Comparison of ENCODE assay signal across 23 mouse cellular contexts in the genomic region with DNA sequence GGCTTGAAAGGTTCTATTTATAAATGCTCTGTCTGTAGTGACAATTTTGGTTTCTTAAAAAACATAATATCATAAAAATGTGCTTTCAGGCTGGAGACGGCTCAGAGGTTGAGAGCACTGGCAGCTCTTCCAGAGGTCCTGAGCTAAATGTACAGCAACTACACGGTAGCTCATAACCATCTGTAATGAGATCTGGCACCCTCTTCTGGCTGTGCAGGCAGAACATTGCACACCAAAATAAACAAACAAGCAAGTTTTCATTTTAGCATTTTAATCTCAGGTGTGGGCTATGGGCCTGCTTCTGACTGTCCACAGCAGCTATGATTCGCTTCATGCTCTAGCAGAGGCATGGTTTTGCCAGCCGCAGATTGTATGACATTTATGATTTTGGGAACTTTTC. TPM values are rescaled to one million over a fixed set of nuclear protein-coding genes. Genes with fewer than 3 reads are reported as not detected.
A peak's percentile ranks its signal among the peaks of the same experiment; 100 is the strongest.
DNase-seq lines count a peak whose midpoint lies in the region; ATAC-seq and TF ChIP-seq lines count a peak whose summit lies in the region.
"Had no signal": no experiment of that assay in that cellular context is flagged by ENCODE, and none has a peak within 500 bp of the region (broad histone marks: within the 10 kb centered on the region; RNA-seq: fewer than 3 reads in every experiment).

No protein-coding gene starts in this region.

- H3K79me2 ChIP-seq in MEL (ENCODE audit: control insufficient read depth, insufficient read depth, low read length, poor library complexity), result no peaks in the 10 kb centered on the region

- TF ChIP-seq EP300 in liver, postnatal 0 days (IDR thresholded peaks at IDR 0.05; ENCODE audit: low read depth), result no peak
- TF ChIP-seq EP300 in MEL (IDR thresholded peaks at IDR 0.05; ENCODE audit: low read depth in 1 of 2, low read length in 2 of 2), result no peak

- peak; percentile 46 for TF ChIP-seq CTCF in hindbrain, postnatal 0 days (IDR thresholded peaks at IDR 0.05; ENCODE audit: low read depth)
- peak; percentile 33; the same call in 1 of the 2 replicates for TF ChIP-seq CTCF in liver, postnatal 0 days (IDR thresholded peaks at IDR 0.05; ENCODE audit: low read depth)
- TF ChIP-seq CTCF in MEL (IDR thresholded peaks at IDR 0.05 in 2 of 3, conservative IDR thresholded peaks at IDR 0.05 in 1 of 3; ENCODE audit: control insufficient read depth in 1 of 3, insufficient read depth in 1 of 3, low read depth in 2 of 3, low read length in 3 of 3, poor library complexity in 1 of 3, severe bottlenecking in 1 of 3), result peak in 2 of 3 experiments; percentile 7 to 44; a peak in 2 of 6 replicates

- H3K27ac ChIP-seq in hindbrain, postnatal 0 days, result no peak overlapping the region
- H3K27ac ChIP-seq in hindbrain, embryonic 13.5 days, result no peak overlapping the region
- no peak overlapping the region for H3K27ac ChIP-seq in liver, postnatal 0 days (ENCODE audit: low read depth)
- H3K27ac ChIP-seq in liver, embryonic 11.5 days (ENCODE audit: low read depth, low read length), result no peak overlapping the region
- no peak overlapping the region for H3K27ac ChIP-seq in MEL (ENCODE audit: control insufficient read depth, low read depth, low read length)
- peak overlapping the region; percentile 12; the same call in 1 of the 2 replicates for H3K27ac ChIP-seq in limb, embryonic 15.5 days
- no peak overlapping the region for H3K27ac ChIP-seq in heart, embryonic 11.5 days (ENCODE audit: low read depth, low read length)
- H3K27ac ChIP-seq: macrophage; midbrain, embryonic 10.5 days; neural tube, embryonic 12.5 days had no signal

- 80% methylated on average over 4 of the region's 4 CpGs for WGBS in hindbrain, postnatal 0 days
- WGBS in hindbrain, embryonic 13.5 days, result 88% methylated on average over 4 of the region's 4 CpGs
- 85% methylated on average over 4 of the region's 4 CpGs for WGBS in liver, postnatal 0 days (ENCODE audit: insufficient replicate concordance)
- WGBS in liver, embryonic 11.5 days, result 87% methylated on average over 4 of the region's 4 CpGs
- WGBS in limb, embryonic 15.5 days, result 66% methylated on average over 4 of the region's 4 CpGs
- WGBS in heart, embryonic 11.5 days (ENCODE audit: insufficient replicate concordance), result 90% methylated on average over 4 of the region's 4 CpGs

- peak; percentile 8 for TF ChIP-seq RAD21 in MEL (IDR thresholded peaks at IDR 0.05; ENCODE audit: low read depth, low read length)

- H3K4me2 ChIP-seq in hindbrain, postnatal 0 days (ENCODE audit: low read depth, low read length), result no peak overlapping the region
- H3K4me2 ChIP-seq in hindbrain, embryonic 13.5 days, result no peak overlapping the region
- H3K4me2 ChIP-seq in liver, postnatal 0 days (ENCODE audit: low read depth, low read length), result no peak overlapping the region
- no peak overlapping the region for H3K4me2 ChIP-seq in liver, embryonic 11.5 days
- H3K4me2 ChIP-seq in limb, embryonic 15.5 days, result no peak overlapping the region
- no peak overlapping the region for H3K4me2 ChIP-seq in heart, embryonic 11.5 days
- H3K4me2 ChIP-seq: limb, embryonic 12.5 days; neural tube, embryonic 12.5 days had no signal

- H3K4me3 ChIP-seq in hindbrain, postnatal 0 days (ENCODE audit: low read length), result no peak overlapping the region
- H3K4me3 ChIP-seq in hindbrain, embryonic 13.5 days, result no peak overlapping the region
- no peak overlapping the region for H3K4me3 ChIP-seq in liver, postnatal 0 days (ENCODE audit: low read depth, low read length)
- no peak overlapping the region for H3K4me3 ChIP-seq in liver, embryonic 11.5 days (ENCODE audit: low read depth, low read length)
- no peak overlapping the region for H3K4me3 ChIP-seq in MEL (ENCODE audit: control insufficient read depth in 1 of 2, insufficient read depth in 1 of 2, low read depth in 2 of 2, low read length in 2 of 2)
- no peak overlapping the region for H3K4me3 ChIP-seq in limb, embryonic 15.5 days
- no peak overlapping the region for H3K4me3 ChIP-seq in heart, embryonic 11.5 days (ENCODE audit: low read depth, low read length)
- H3K4me3 ChIP-seq: limb, embryonic 12.5 days; midbrain, embryonic 10.5 days; neural tube, embryonic 12.5 days had no signal

- no peak overlapping the region for H3K9ac ChIP-seq in hindbrain, postnatal 0 days (replicated peaks; ENCODE audit: low read length)
- H3K9ac ChIP-seq in hindbrain, embryonic 13.5 days, result no peak overlapping the region
- no peak overlapping the region for H3K9ac ChIP-seq in liver, postnatal 0 days (replicated peaks)
- H3K9ac ChIP-seq in liver, embryonic 11.5 days (ENCODE audit: low read depth, low read length), result no peak overlapping the region
- no peak overlapping the region for H3K9ac ChIP-seq in MEL (ENCODE audit: control insufficient read depth, low read depth, low read length, poor library complexity, severe bottlenecking)
- H3K9ac ChIP-seq in limb, embryonic 15.5 days, result no peak overlapping the region
- H3K9ac ChIP-seq in heart, embryonic 11.5 days (ENCODE audit: low read depth, low read length), result no peak overlapping the region
- H3K9ac ChIP-seq: limb, embryonic 12.5 days; neural tube, embryonic 12.5 days had no signal

- TF ChIP-seq POLR2A in MEL (IDR thresholded peaks at IDR 0.05; ENCODE audit: control insufficient read depth in 1 of 2, insufficient read depth in 1 of 2, low read depth in 1 of 2, low read length in 2 of 2, poor library complexity in 1 of 2), result no peak

- ATAC-seq in hindbrain, postnatal 0 days, result no peak
- ATAC-seq in hindbrain, embryonic 13.5 days (ENCODE audit: low FRiP score), result no peak
- no peak for ATAC-seq in liver, postnatal 0 days
- ATAC-seq in liver, embryonic 11.5 days (replicated peaks; ENCODE audit: low FRiP score), result no peak
- no peak for ATAC-seq in limb, embryonic 15.5 days (ENCODE audit: insufficient number of reproducible peaks, low FRiP score, low TSS enrichment, low read depth)
- ATAC-seq in heart, embryonic 11.5 days (replicated peaks; ENCODE audit: insufficient number of reproducible peaks, low FRiP score, low TSS enrichment), result no peak
- ATAC-seq: activated CD4-positive, CD25-positive, alpha-beta regulatory T cell, adult 4 months had no signal

- no peaks in the 10 kb centered on the region for H3K9me3 ChIP-seq in hindbrain, postnatal 0 days (ENCODE audit: low read length)
- H3K9me3 ChIP-seq in hindbrain, embryonic 13.5 days, result no peaks in the 10 kb centered on the region
- no peaks in the 10 kb centered on the region for H3K9me3 ChIP-seq in liver, postnatal 0 days (ENCODE audit: low read length)
- no peaks in the 10 kb centered on the region for H3K9me3 ChIP-seq in liver, embryonic 11.5 days (ENCODE audit: control insufficient read depth, low read length)
- no peaks in the 10 kb centered on the region for H3K9me3 ChIP-seq in MEL (replicated peaks; ENCODE audit: insufficient read depth, low read length)
- no peaks in the 10 kb centered on the region for H3K9me3 ChIP-seq in limb, embryonic 15.5 days
- H3K9me3 ChIP-seq in heart, embryonic 11.5 days (replicated peaks; ENCODE audit: control insufficient read depth, low read length), result no peaks in the 10 kb centered on the region; the same call in 1 of the 2 replicates
- H3K9me3 ChIP-seq: limb, embryonic 12.5 days; midbrain, embryonic 10.5 days; neural tube, embryonic 12.5 days had no signal

- no peaks in the 10 kb centered on the region for H3K4me1 ChIP-seq in hindbrain, postnatal 0 days (ENCODE audit: insufficient read depth, low read length)
- no peaks in the 10 kb centered on the region for H3K4me1 ChIP-seq in hindbrain, embryonic 13.5 days (replicated peaks)
- no peaks in the 10 kb centered on the region for H3K4me1 ChIP-seq in liver, postnatal 0 days (ENCODE audit: insufficient read depth)
- H3K4me1 ChIP-seq in liver, embryonic 11.5 days (replicated peaks; ENCODE audit: control insufficient read depth, insufficient read depth, low read length), result peaks cover 7% of the 10 kb centered on the region
- H3K4me1 ChIP-seq in MEL (ENCODE audit: control insufficient read depth in 1 of 2, insufficient read depth in 2 of 2, low read length in 2 of 2), result no peaks in the 10 kb centered on the region
- peaks cover 36% of the 10 kb centered on the region for H3K4me1 ChIP-seq in limb, embryonic 15.5 days
- H3K4me1 ChIP-seq in heart, embryonic 11.5 days (ENCODE audit: control insufficient read depth, insufficient read depth, low read length), result peaks cover 44% of the 10 kb centered on the region
- H3K4me1 ChIP-seq: neural tube, embryonic 12.5 days had no signal

- peaks cover 94% of the 10 kb centered on the region for H3K36me3 ChIP-seq in hindbrain, postnatal 0 days (ENCODE audit: insufficient read depth, low read length)
- peaks cover 100% of the 10 kb centered on the region for H3K36me3 ChIP-seq in hindbrain, embryonic 13.5 days
- peaks cover 96% of the 10 kb centered on the region for H3K36me3 ChIP-seq in liver, postnatal 0 days (replicated peaks; ENCODE audit: insufficient read depth, low read length)
- peaks cover 90% of the 10 kb centered on the region for H3K36me3 ChIP-seq in liver, embryonic 11.5 days (ENCODE audit: control insufficient read depth, insufficient read depth, low read length)
- H3K36me3 ChIP-seq in MEL (ENCODE audit: control insufficient read depth in 1 of 2, insufficient read depth in 2 of 2, low read length in 2 of 2), result peaks cover 0 to 19% of the 10 kb centered on the region in 2 experiments; a peak in 2 of 4 replicates
- H3K36me3 ChIP-seq in limb, embryonic 15.5 days, result peaks cover 100% of the 10 kb centered on the region
- H3K36me3 ChIP-seq in heart, embryonic 11.5 days (ENCODE audit: control insufficient read depth, insufficient read depth, low read length), result peaks cover 91% of the 10 kb centered on the region

- no peaks in the 10 kb centered on the region for H3K27me3 ChIP-seq in hindbrain, postnatal 0 days (ENCODE audit: insufficient read depth, low read length)
- H3K27me3 ChIP-seq in hindbrain, embryonic 13.5 days, result no peaks in the 10 kb centered on the region
- H3K27me3 ChIP-seq in liver, postnatal 0 days (ENCODE audit: insufficient read depth, low read length), result no peaks in the 10 kb centered on the region
- H3K27me3 ChIP-seq in liver, embryonic 11.5 days (replicated peaks; ENCODE audit: control insufficient read depth, insufficient read depth, low read length), result no peaks in the 10 kb centered on the region
- no peaks in the 10 kb centered on the region for H3K27me3 ChIP-seq in MEL (ENCODE audit: control insufficient read depth in 1 of 2, insufficient read depth in 2 of 2, low read length in 2 of 2)
- no peaks in the 10 kb centered on the region for H3K27me3 ChIP-seq in limb, embryonic 15.5 days
- no peaks in the 10 kb centered on the region for H3K27me3 ChIP-seq in heart, embryonic 11.5 days (ENCODE audit: control insufficient read depth, insufficient read depth, low read length)
- H3K27me3 ChIP-seq: limb, embryonic 12.5 days; neural tube, embryonic 12.5 days had no signal

- no peak for DNase-seq in hindbrain, postnatal 0 days (ENCODE audit: low spot score)
- no peak for DNase-seq in liver, postnatal 0 days
- DNase-seq in liver, embryonic 11.5 days (ENCODE audit: low spot score), result no peak
- no peak for DNase-seq in MEL (ENCODE audit: low read depth, low spot score)
- DNase-seq: adrenal gland, postnatal 10 days; cerebellum, adult 11 months; cerebellum, postnatal 14 days; embryo, embryonic 11 days; kidney, adult 8-10 months; kidney, postnatal 25 days; lung, adult 2 months had no signal

RNA-seq across cellular contexts. Expression of a gene that starts 18.8 kb away (rescaled TPM):
- total RNA-seq in hindbrain, postnatal 0 days (2014; rRNA removed), result 0.07 TPM in 1 of 2 replicates, not detected in the other
- polyA plus RNA-seq in hindbrain, postnatal 0 days (2015; fragmentation: Nextera tagmentation; extraction: Ambion mirVana), result 0.53 and 0.62 TPM in 2 replicates
- polyA plus RNA-seq in hindbrain, embryonic 13.5 days (2015; fragmentation: Nextera tagmentation; extraction: Ambion mirVana), result 0.38 and 0.43 TPM in 2 replicates
- 0.09 and 0.23 TPM in 2 replicates for polyA plus RNA-seq in liver, postnatal 0 days (2015; fragmentation: Nextera tagmentation; extraction: Ambion mirVana)
- 0.21 and 0.37 TPM in 2 replicates for polyA plus RNA-seq in liver, embryonic 11.5 days (2014; fragmentation: Nextera tagmentation; extraction: Ambion mirVana)
- total RNA-seq in MEL (2012; rRNA removed), result 0.19 TPM in 1 of 2 replicates, not detected in the other
- not detected for polyA plus RNA-seq in MEL (2012; ENCODE audit: insufficient read depth in 1 of 2, insufficient read length in 2 of 2, low read depth in 1 of 2, low replicate concordance in 2 of 2, missing spikeins in 1 of 2)
- 0.97 and 1.3 TPM in 2 replicates for polyA plus RNA-seq in limb, embryonic 15.5 days (2015; fragmentation: Nextera tagmentation; extraction: Ambion mirVana)
- 0.46 and 0.70 TPM in 2 replicates for polyA plus RNA-seq in heart, embryonic 11.5 days (2014; fragmentation: Nextera tagmentation; extraction: Ambion mirVana)
- total RNA-seq: granulocyte monocyte progenitor cell, adult 5-6 weeks; hematopoietic stem cell, adult 5-6 weeks; monocyte, adult 5-6 weeks had no signal

RNA-seq across cellular contexts. Expression of a gene that starts 36.3 kb away (rescaled TPM):
- total RNA-seq in hindbrain, postnatal 0 days (2014; rRNA removed), result 1.1 TPM in 1 of 2 replicates, not detected in the other
- 3.7 and 5.0 TPM in 2 replicates for polyA plus RNA-seq in hindbrain, postnatal 0 days (2015; fragmentation: Nextera tagmentation; extraction: Ambion mirVana)
- polyA plus RNA-seq in hindbrain, embryonic 13.5 days (2015; fragmentation: Nextera tagmentation; extraction: Ambion mirVana), result 6.4 and 7.4 TPM in 2 replicates
- polyA plus RNA-seq in liver, postnatal 0 days (2015; fragmentation: Nextera tagmentation; extraction: Ambion mirVana), result 0.14 and 0.34 TPM in 2 replicates
- not detected in 2 replicates for polyA plus RNA-seq in liver, embryonic 11.5 days (2014; fragmentation: Nextera tagmentation; extraction: Ambion mirVana)
- total RNA-seq in MEL (2012; rRNA removed), result 27.7 and 37.8 TPM in 2 replicates
- polyA plus RNA-seq in MEL (2012; ENCODE audit: insufficient read depth in 1 of 2, insufficient read length in 2 of 2, low read depth in 1 of 2, low replicate concordance in 2 of 2, missing spikeins in 1 of 2), result 100 to 1,000 TPM in 1 of 2 experiments, not detected in 1; 138 TPM
- 171 and 257 TPM in 2 replicates for polyA plus RNA-seq in limb, embryonic 15.5 days (2015; fragmentation: Nextera tagmentation; extraction: Ambion mirVana)
- polyA plus RNA-seq in heart, embryonic 11.5 days (2014; fragmentation: Nextera tagmentation; extraction: Ambion mirVana), result 0.82 and 1.0 TPM in 2 replicates
- total RNA-seq: granulocyte monocyte progenitor cell, adult 5-6 weeks; hematopoietic stem cell, adult 5-6 weeks; monocyte, adult 5-6 weeks had no signal
- polyA plus RNA-seq: macrophage; small intestine, adult 2 months had no signal
